Comparison of ENCODE assay signal across 8 mouse cellular contexts in the genomic region with DNA sequence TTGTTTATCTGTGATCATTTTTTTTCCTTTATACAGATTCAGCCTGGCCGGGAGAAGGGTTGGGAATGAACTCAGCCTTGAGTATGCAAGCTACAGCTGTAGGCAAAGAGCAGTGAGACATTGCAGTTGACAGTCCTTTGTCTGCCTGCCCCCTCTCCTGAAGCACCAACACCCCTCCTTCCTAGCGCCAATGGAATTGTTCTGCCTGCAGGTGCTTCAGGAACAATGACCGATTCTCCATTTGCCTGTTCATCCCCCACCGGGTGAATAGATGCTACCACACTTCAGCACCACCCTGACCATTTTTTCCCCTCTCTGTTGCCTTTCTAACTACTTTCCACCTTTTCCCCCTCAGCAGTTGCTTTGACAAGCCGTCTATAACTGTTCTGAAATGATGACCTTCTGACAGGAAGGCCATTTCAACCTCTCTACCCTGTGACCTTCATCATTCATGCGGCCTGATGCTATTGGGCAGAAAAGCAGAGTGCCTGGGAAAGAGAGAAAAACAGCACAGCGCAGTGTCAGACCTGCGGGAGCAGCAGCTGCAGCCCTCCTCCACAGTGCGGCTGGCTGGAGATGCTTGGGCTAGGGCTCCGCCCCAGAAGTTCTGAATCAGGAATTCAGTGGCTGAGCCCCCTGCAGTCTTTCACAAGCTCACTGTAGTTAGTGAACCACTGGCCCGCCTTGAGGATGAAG. TPM values are rescaled to one million over a fixed set of nuclear protein-coding genes. Genes with fewer than 3 reads are reported as not detected.
DNase-seq lines count a peak whose midpoint lies in the region; ATAC-seq and TF ChIP-seq lines count a peak whose summit lies in the region.

No protein-coding gene starts in this region.

- no peaks in the 10 kb centered on the region for H3K36me3 ChIP-seq in heart, embryonic 10.5 days
- H3K36me3 ChIP-seq in G1E (replicated peaks), result no peaks in the 10 kb centered on the region
- no peaks in the 10 kb centered on the region for H3K36me3 ChIP-seq in forebrain, embryonic 16.5 days (ENCODE audit: control insufficient read depth, insufficient read depth)
- H3K36me3 ChIP-seq in midbrain, embryonic 12.5 days, result no peaks in the 10 kb centered on the region

- DNase-seq in heart, embryonic 10.5 days (ENCODE audit: low spot score), result peak; percentile 83
- DNase-seq in heart, adult 18-20 months, result no peak
- no peak for DNase-seq in G1E (ENCODE audit: low spot score)
- DNase-seq in spleen, postnatal 14 days (ENCODE audit: low spot score in 2 of 2), result no peak
- no peak for DNase-seq in urinary bladder, postnatal 36 days (ENCODE audit: low spot score in 2 of 2)
- no peak for DNase-seq in cerebellum, postnatal 25 days

- H3K27ac ChIP-seq in heart, embryonic 10.5 days, result 0 out of 2 replicates have a peak overlapping the region, but pooled peaks have one; percentile 10
- no peak overlapping the region for H3K27ac ChIP-seq in forebrain, embryonic 16.5 days (ENCODE audit: low read length)
- peak overlapping the region; percentile 46 for H3K27ac ChIP-seq in midbrain, embryonic 12.5 days (replicated peaks)

- peaks cover 8% of the 10 kb centered on the region; the same call in 1 of the 2 replicates for H3K27me3 ChIP-seq in heart, embryonic 10.5 days (ENCODE audit: insufficient read depth, poor library complexity, severe bottlenecking)
- H3K27me3 ChIP-seq in G1E (ENCODE audit: insufficient read depth, low read length), result no peaks in the 10 kb centered on the region
- no peaks in the 10 kb centered on the region for H3K27me3 ChIP-seq in forebrain, embryonic 16.5 days (replicated peaks; ENCODE audit: control insufficient read depth, insufficient read depth, low read length)
- peaks cover 16% of the 10 kb centered on the region for H3K27me3 ChIP-seq in midbrain, embryonic 12.5 days

- no peaks in the 10 kb centered on the region for H3K9me3 ChIP-seq in heart, embryonic 10.5 days
- no peaks in the 10 kb centered on the region for H3K9me3 ChIP-seq in G1E (replicated peaks)
- no peaks in the 10 kb centered on the region for H3K9me3 ChIP-seq in forebrain, embryonic 16.5 days (ENCODE audit: control insufficient read depth, low read length)
- no peaks in the 10 kb centered on the region for H3K9me3 ChIP-seq in midbrain, embryonic 12.5 days

- H3K9ac ChIP-seq in forebrain, embryonic 16.5 days (replicated peaks; ENCODE audit: low read depth, low read length), result no peak overlapping the region
- H3K9ac ChIP-seq in midbrain, embryonic 12.5 days (replicated peaks), result peak overlapping the region; percentile 28; the same call in 1 of the 2 replicates

- peak overlapping the region; percentile 29; the same call in 1 of the 2 replicates for H3K4me3 ChIP-seq in heart, embryonic 10.5 days
- peak overlapping the region; percentile 38; the same call in 1 of the 2 replicates for H3K4me3 ChIP-seq in G1E (ENCODE audit: low read depth, low read length)
- H3K4me3 ChIP-seq in forebrain, embryonic 16.5 days (replicated peaks; ENCODE audit: low read length), result no peak overlapping the region
- H3K4me3 ChIP-seq in midbrain, embryonic 12.5 days, result 0 out of 2 replicates have a peak overlapping the region, but pooled peaks have one; percentile 4

- WGBS in heart, embryonic 10.5 days, result 7% methylated on average over 11 of the region's 11 CpGs
- 7% methylated on average over 11 of the region's 11 CpGs for WGBS in forebrain, embryonic 16.5 days
- WGBS in midbrain, embryonic 12.5 days, result 3% methylated on average over 11 of the region's 11 CpGs

- TF ChIP-seq CTCF in G1E (IDR thresholded peaks at IDR 0.05; ENCODE audit: low read depth, low read length), result no peak

- no peak overlapping the region for H3K4me2 ChIP-seq in forebrain, embryonic 16.5 days (ENCODE audit: low read length)
- H3K4me2 ChIP-seq in midbrain, embryonic 12.5 days (replicated peaks), result peak overlapping the region; percentile 33

- ATAC-seq in G1E (ENCODE audit: extremely low read depth, insufficient number of reproducible peaks, low FRiP score, poor library complexity, severe bottlenecking), result no peak
- ATAC-seq in forebrain, embryonic 16.5 days, result peak; percentile 51
- peak; percentile 63 for ATAC-seq in midbrain, embryonic 12.5 days (ENCODE audit: low FRiP score, low read depth)

- H3K4me1 ChIP-seq in heart, embryonic 10.5 days, result peaks cover 32% of the 10 kb centered on the region
- H3K4me1 ChIP-seq in G1E (ENCODE audit: insufficient read depth, low read depth, low read length), result peaks cover 57% of the 10 kb centered on the region
- peaks cover 10% of the 10 kb centered on the region for H3K4me1 ChIP-seq in forebrain, embryonic 16.5 days (replicated peaks; ENCODE audit: control insufficient read depth, insufficient read depth, low read length)
- peaks cover 18% of the 10 kb centered on the region for H3K4me1 ChIP-seq in midbrain, embryonic 12.5 days

RNA-seq across cellular contexts. Expression of a gene that starts 4.6 kb away (rescaled TPM):
- 80.6 and 114 TPM in 2 replicates for polyA plus RNA-seq in heart, embryonic 10.5 days (2016; fragmentation: Nextera tagmentation; extraction: Ambion mirVana)
- total RNA-seq in heart, adult 18-20 months (2021), result 10 to 100 TPM; 41.8 to 43.8 TPM
- total RNA-seq in G1E (2014; fragmentation: Nextera tagmentation), result 465 and 522 TPM in 2 replicates
- 182 and 249 TPM in 2 replicates for total RNA-seq in G1E (2017)
- polyA plus RNA-seq in G1E (2012), result 555 and 575 TPM in 2 replicates
- polyA plus RNA-seq in forebrain, embryonic 16.5 days (2015; fragmentation: Nextera tagmentation; extraction: Ambion mirVana), result 62.7 and 70.3 TPM in 2 replicates
- 107 and 110 TPM in 2 replicates for polyA plus RNA-seq in midbrain, embryonic 12.5 days (2016; fragmentation: Nextera tagmentation; extraction: Ambion mirVana)

RNA-seq across cellular contexts. Expression of a gene that starts 18.5 kb away (rescaled TPM):
- 79.1 and 88.0 TPM in 2 replicates for polyA plus RNA-seq in heart, embryonic 10.5 days (2016; fragmentation: Nextera tagmentation; extraction: Ambion mirVana)
- total RNA-seq in heart, adult 18-20 months (2021), result 10 to 100 TPM; 83.6 to 99.6 TPM
- total RNA-seq in G1E (2014; fragmentation: Nextera tagmentation) (66.0 and 68.2 TPM in 2 replicates), G1E (2017) (104 and 121 TPM in 2 replicates)
- 10.8 and 12.8 TPM in 2 replicates for polyA plus RNA-seq in G1E (2012)
- 74.3 and 79.7 TPM in 2 replicates for polyA plus RNA-seq in forebrain, embryonic 16.5 days (2015; fragmentation: Nextera tagmentation; extraction: Ambion mirVana)
- polyA plus RNA-seq in midbrain, embryonic 12.5 days (2016; fragmentation: Nextera tagmentation; extraction: Ambion mirVana), result 72.7 and 80.1 TPM in 2 replicates
